Mouse (Mus musculus): ENCODE results near the gene Cdh3. TPM values are rescaled to one million over a fixed set of nuclear protein-coding genes. Genes with fewer than 3 reads are reported as not detected.
"Not testable (repeated sequence)": the region's sequence is repeated elsewhere in the genome, so short reads cannot be mapped to it uniquely, and the experiment has no call there.

The Cdh3 gene
- polyA plus RNA-seq, 1 experiment = 0.02 TPM

- H3K27me3 ChIP-seq (ENCODE audit: control insufficient read depth, insufficient read depth, insufficient read length) = no peaks in the 10 kb centered on the region
- TF ChIP-seq USF1 (IDR thresholded peaks at IDR 0.05; ENCODE audit: low read depth) (no peak), MAX (IDR thresholded peaks at IDR 0.05) (no peak), MYOG (IDR thresholded peaks at IDR 0.05; ENCODE audit: control insufficient read depth, extremely low read depth, insufficient read length) (no peak), FOSL1 (IDR thresholded peaks at IDR 0.05; ENCODE audit: insufficient read depth, low read length, poor library complexity, severe bottlenecking) (no peak), CEBPB (IDR thresholded peaks at IDR 0.05; ENCODE audit: low read depth) (no peak), CTCF (IDR thresholded peaks at IDR 0.05; ENCODE audit: control insufficient read depth, insufficient read depth, insufficient read length) (no peak), MYOD1 (IDR thresholded peaks at IDR 0.05; ENCODE audit: control insufficient read depth, insufficient read length, low read depth) (no peak)
Observed at GRCm38 (mm10) chr8:106585671-106586037, 75.0 kb downstream of the Cdh3 start.

DNA sequence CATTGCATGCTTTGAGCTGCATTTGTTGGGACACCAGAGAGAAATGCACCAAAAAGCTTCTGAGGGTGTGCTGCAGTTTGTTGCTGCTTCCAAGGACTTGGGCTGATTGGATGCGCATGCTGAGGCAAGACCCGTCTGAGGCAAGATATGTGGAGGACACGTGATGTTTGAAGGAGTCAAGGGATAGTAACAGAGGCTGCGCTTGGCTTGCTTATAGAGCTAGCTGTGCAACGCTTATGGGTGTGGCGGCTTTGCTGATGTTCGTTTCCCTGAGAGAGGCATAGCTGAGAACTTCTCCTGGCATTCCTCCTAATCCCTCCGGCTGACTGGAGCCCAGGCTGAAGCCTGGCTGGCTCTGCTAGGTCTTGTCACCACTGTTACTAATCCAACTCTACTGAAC is 76.2 kb downstream of the Cdh3 start:
- Histone ChIP-seq H3K36me3 (ENCODE audit: control insufficient read depth, insufficient read depth) (no peaks in the 10 kb centered on the region), H3ac (ENCODE audit: control insufficient read depth, insufficient read length, low read depth) (no peak overlapping the region), H3K4me3 (ENCODE audit: insufficient read depth, poor library complexity, severe bottlenecking) (no peak overlapping the region), H3K27me3 (ENCODE audit: control insufficient read depth, insufficient read depth, insufficient read length) (no peaks in the 10 kb centered on the region), H3K79me3 (ENCODE audit: low read depth) (no peaks in the 10 kb centered on the region), H3K79me2 (ENCODE audit: control insufficient read depth, insufficient read depth) (no peaks in the 10 kb centered on the region)
- TF ChIP-seq FOSL1 (IDR thresholded peaks at IDR 0.05; ENCODE audit: insufficient read depth, low read length, poor library complexity, severe bottlenecking) = no peak
- no peak for TF ChIP-seq CTCF (IDR thresholded peaks at IDR 0.05; ENCODE audit: control insufficient read depth, insufficient read depth, insufficient read length)
- TF ChIP-seq MAX (IDR thresholded peaks at IDR 0.05) = no peak
- no peak for TF ChIP-seq MYOG (IDR thresholded peaks at IDR 0.05; ENCODE audit: control insufficient read depth, extremely low read depth, insufficient read length)
- no peak for TF ChIP-seq USF1 (IDR thresholded peaks at IDR 0.05; ENCODE audit: low read depth)
- no peak for TF ChIP-seq CEBPB (IDR thresholded peaks at IDR 0.05; ENCODE audit: low read depth)
- TF ChIP-seq MYOD1 (IDR thresholded peaks at IDR 0.05; ENCODE audit: control insufficient read depth, insufficient read length, low read depth) = no peak

More at GRCm38 (mm10) chr8:106585671-106586037, 75.0 kb downstream of the Cdh3 start:
- Histone ChIP-seq H3K79me2 (ENCODE audit: control insufficient read depth, insufficient read depth) (no peaks in the 10 kb centered on the region), H3ac (ENCODE audit: control insufficient read depth, insufficient read length, low read depth) (no peak overlapping the region), H3K79me3 (ENCODE audit: low read depth) (no peaks in the 10 kb centered on the region), H3K4me3 (ENCODE audit: insufficient read depth, poor library complexity, severe bottlenecking) (no peak overlapping the region), H3K36me3 (ENCODE audit: control insufficient read depth, insufficient read depth) (no peaks in the 10 kb centered on the region)

DNA sequence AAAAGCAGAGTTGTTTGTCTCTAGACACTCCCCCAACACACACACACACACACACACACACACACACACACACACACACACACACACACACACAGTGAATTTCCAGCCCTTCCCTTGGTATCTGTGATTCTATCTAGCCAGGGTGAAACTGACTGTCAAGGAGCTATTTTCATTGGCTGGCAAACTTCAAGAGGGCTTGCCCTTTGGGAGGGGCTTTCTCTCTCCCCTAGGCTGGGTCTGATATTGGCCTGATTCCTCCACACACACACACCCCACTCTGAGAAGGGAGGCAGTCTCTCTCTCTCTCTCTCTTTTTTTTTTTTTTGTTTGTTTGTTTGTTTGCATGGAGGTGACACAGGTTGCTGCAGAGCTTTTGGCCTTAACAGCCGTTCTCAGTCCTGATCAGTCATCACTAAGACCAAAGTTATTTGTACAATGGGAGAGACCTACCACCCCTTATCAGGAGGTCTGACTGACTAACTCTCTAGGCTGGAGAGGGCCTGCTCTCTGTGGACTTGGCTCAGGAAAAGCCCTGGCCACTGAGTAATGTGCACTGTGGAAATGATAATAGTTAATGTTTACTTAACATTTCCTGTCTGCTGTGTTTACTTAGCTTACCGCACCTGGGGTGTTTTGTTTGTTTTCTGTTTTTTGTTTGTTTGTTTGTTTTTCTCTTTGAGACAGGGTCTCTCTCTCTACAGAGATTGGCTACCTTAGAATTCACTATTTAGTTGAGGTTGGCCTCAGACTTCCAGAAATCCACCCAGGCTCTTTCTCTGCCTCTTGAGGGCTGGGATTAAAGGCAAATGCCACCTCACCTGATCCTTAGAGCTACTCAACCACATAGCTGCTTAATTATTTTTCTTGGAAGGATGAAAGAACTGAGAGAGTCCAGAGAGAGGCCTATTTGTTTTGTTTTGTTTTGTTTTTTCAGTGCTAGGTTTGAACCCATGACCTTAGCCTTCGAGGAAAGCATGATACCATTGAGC is 78.0 kb downstream of the Cdh3 start:
- H3K27me3 ChIP-seq (ENCODE audit: control insufficient read depth, insufficient read depth, insufficient read length) = no peaks in the 10 kb centered on the region
- TF ChIP-seq CTCF (IDR thresholded peaks at IDR 0.05; ENCODE audit: control insufficient read depth, insufficient read depth, insufficient read length) (no peak), MYOD1 (IDR thresholded peaks at IDR 0.05; ENCODE audit: control insufficient read depth, insufficient read length, low read depth) (no peak), CEBPB (IDR thresholded peaks at IDR 0.05; ENCODE audit: low read depth) (no peak), FOSL1 (IDR thresholded peaks at IDR 0.05; ENCODE audit: insufficient read depth, low read length, poor library complexity, severe bottlenecking) (no peak), USF1 (IDR thresholded peaks at IDR 0.05; ENCODE audit: low read depth) (no peak), MAX (IDR thresholded peaks at IDR 0.05) (no peak), MYOG (IDR thresholded peaks at IDR 0.05; ENCODE audit: control insufficient read depth, extremely low read depth, insufficient read length) (no peak)
- no peaks in the 10 kb centered on the region for H3K36me3 ChIP-seq (ENCODE audit: control insufficient read depth, insufficient read depth)
- no peaks in the 10 kb centered on the region for H3K79me2 ChIP-seq (ENCODE audit: control insufficient read depth, insufficient read depth)
- H3K79me3 ChIP-seq (ENCODE audit: low read depth) = no peaks in the 10 kb centered on the region
- H3K4me3 ChIP-seq (ENCODE audit: insufficient read depth, poor library complexity, severe bottlenecking) = no peak overlapping the region
- H3ac ChIP-seq (ENCODE audit: control insufficient read depth, insufficient read length, low read depth) = no peak overlapping the region

- TF ChIP-seq CEBPB (IDR thresholded peaks at IDR 0.05; ENCODE audit: low read depth) (no peak), MYOD1 (IDR thresholded peaks at IDR 0.05; ENCODE audit: control insufficient read depth, insufficient read length, low read depth) (no peak), MYOG (IDR thresholded peaks at IDR 0.05; ENCODE audit: control insufficient read depth, extremely low read depth, insufficient read length) (no peak), CTCF (IDR thresholded peaks at IDR 0.05; ENCODE audit: control insufficient read depth, insufficient read depth, insufficient read length) (no peak), FOSL1 (IDR thresholded peaks at IDR 0.05; ENCODE audit: insufficient read depth, low read length, poor library complexity, severe bottlenecking) (no peak), MAX (IDR thresholded peaks at IDR 0.05) (no peak)
- H3K79me3 ChIP-seq (ENCODE audit: low read depth) = no peaks in the 10 kb centered on the region
- no peaks in the 10 kb centered on the region for H3K27me3 ChIP-seq (ENCODE audit: control insufficient read depth, insufficient read depth, insufficient read length)
- H3K4me3 ChIP-seq (ENCODE audit: insufficient read depth, poor library complexity, severe bottlenecking) = no peak overlapping the region
- H3K79me2 ChIP-seq (ENCODE audit: control insufficient read depth, insufficient read depth) = no peaks in the 10 kb centered on the region
- H3ac ChIP-seq (ENCODE audit: control insufficient read depth, insufficient read length, low read depth) = no peak overlapping the region
- no peaks in the 10 kb centered on the region for H3K36me3 ChIP-seq (ENCODE audit: control insufficient read depth, insufficient read depth)
Observed at GRCm38 (mm10) chr8:106592458-106592857, 81.8 kb downstream of the Cdh3 start.

DNA sequence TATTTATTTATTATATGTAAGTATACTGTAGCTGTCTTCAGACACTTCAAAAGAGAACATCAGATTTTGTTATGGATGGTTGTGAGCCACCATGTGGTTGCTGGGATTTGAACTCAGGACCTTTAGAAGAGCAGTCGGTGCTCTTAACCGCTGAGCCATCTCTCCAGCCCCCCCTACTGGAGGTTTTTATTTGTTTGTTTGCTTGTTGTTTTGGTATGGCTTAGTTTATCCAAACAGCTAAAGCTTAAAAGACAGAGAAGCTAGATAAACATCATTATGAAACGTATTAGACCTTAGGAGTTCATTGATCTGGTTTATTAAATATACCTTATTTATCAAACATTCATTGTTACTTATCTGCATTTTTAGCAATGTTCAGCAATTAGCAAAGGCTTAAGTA is 84.9 kb downstream of the Cdh3 start:
- not testable (repeated sequence) for H3K79me2 ChIP-seq (ENCODE audit: control insufficient read depth, insufficient read depth); H3K27me3 ChIP-seq (ENCODE audit: control insufficient read depth, insufficient read depth, insufficient read length); H3K79me3 ChIP-seq (ENCODE audit: low read depth); H3K36me3 ChIP-seq (ENCODE audit: control insufficient read depth, insufficient read depth); H3K4me3 ChIP-seq (ENCODE audit: insufficient read depth, poor library complexity, severe bottlenecking); H3ac ChIP-seq (ENCODE audit: control insufficient read depth, insufficient read length, low read depth)

- no peak overlapping the region for H3K4me3 ChIP-seq (ENCODE audit: insufficient read depth, poor library complexity, severe bottlenecking)
- no peaks in the 10 kb centered on the region for H3K27me3 ChIP-seq (ENCODE audit: control insufficient read depth, insufficient read depth, insufficient read length)
- TF ChIP-seq MYOG (IDR thresholded peaks at IDR 0.05; ENCODE audit: control insufficient read depth, extremely low read depth, insufficient read length) (no peak), FOSL1 (IDR thresholded peaks at IDR 0.05; ENCODE audit: insufficient read depth, low read length, poor library complexity, severe bottlenecking) (no peak), CEBPB (IDR thresholded peaks at IDR 0.05; ENCODE audit: low read depth) (no peak), CTCF (IDR thresholded peaks at IDR 0.05; ENCODE audit: control insufficient read depth, insufficient read depth, insufficient read length) (no peak), USF1 (IDR thresholded peaks at IDR 0.05; ENCODE audit: low read depth) (no peak), MAX (IDR thresholded peaks at IDR 0.05) (no peak), MYOD1 (IDR thresholded peaks at IDR 0.05; ENCODE audit: control insufficient read depth, insufficient read length, low read depth) (no peak)
- no peaks in the 10 kb centered on the region for H3K79me2 ChIP-seq (ENCODE audit: control insufficient read depth, insufficient read depth)
- no peaks in the 10 kb centered on the region for H3K79me3 ChIP-seq (ENCODE audit: low read depth)
- no peak overlapping the region for H3ac ChIP-seq (ENCODE audit: control insufficient read depth, insufficient read length, low read depth)
- H3K36me3 ChIP-seq (ENCODE audit: control insufficient read depth, insufficient read depth) = no peaks in the 10 kb centered on the region
Observed at GRCm38 (mm10) chr8:106597067-106597466, 86.4 kb downstream of the Cdh3 start.

Measured in C2C12 (cell line).